9 mouse cellular contexts compared by ENCODE assay signal in genomic region chr4:150220584-150220983, GRCm38 (mm10). TPM values are rescaled to one million over a fixed set of nuclear protein-coding genes. Genes with fewer than 3 reads are reported as not detected.
DNase-seq lines count a peak whose midpoint lies in the region; ATAC-seq and TF ChIP-seq lines count a peak whose summit lies in the region.
"Had no signal": no experiment of that assay in that cellular context is flagged by ENCODE, and none has a peak within 500 bp of the region (broad histone marks: within the 10 kb centered on the region; RNA-seq: fewer than 3 reads in every experiment).

No protein-coding gene starts in this region.

- WGBS in embryonic facial prominence, embryonic 13.5 days = 14% methylated on average over 11 of the region's 11 CpGs
- WGBS in kidney, embryonic 16.5 days = 20% methylated on average over 11 of the region's 11 CpGs
- WGBS in lung, postnatal 0 days = 22% methylated on average over 11 of the region's 11 CpGs

- peak; percentile 72 for DNase-seq in lung, postnatal 0 days (ENCODE audit: low spot score)
- DNase-seq in T-cell, adult 2 months (ENCODE audit: low spot score) = no peak
- no peak for DNase-seq in layer of hippocampus, adult 8-10 months (ENCODE audit: low spot score in 2 of 2)
- no peak for DNase-seq in left cerebral cortex, postnatal 25 days (ENCODE audit: low spot score in 2 of 2)

- TF ChIP-seq CTCF in lung, postnatal 0 days (IDR thresholded peaks at IDR 0.05) = no peak

- H3K27me3 ChIP-seq in megakaryocyte, embryonic 14.5 days (replicated peaks) = peaks cover 10% of the 10 kb centered on the region
- H3K27me3 ChIP-seq in embryonic facial prominence, embryonic 13.5 days = peaks cover 3% of the 10 kb centered on the region; the same call in 1 of the 2 replicates
- H3K27me3 ChIP-seq in kidney, embryonic 16.5 days (ENCODE audit: insufficient read depth, low read length) = no peaks in the 10 kb centered on the region
- no peaks in the 10 kb centered on the region for H3K27me3 ChIP-seq in lung, postnatal 0 days (replicated peaks; ENCODE audit: insufficient read depth, low read length)

- peak overlapping the region; percentile 57 for H3K4me2 ChIP-seq in embryonic facial prominence, embryonic 13.5 days
- H3K4me2 ChIP-seq in kidney, embryonic 16.5 days (replicated peaks; ENCODE audit: low read depth, low read length) = peak overlapping the region; percentile 52
- H3K4me2 ChIP-seq in lung, postnatal 0 days (replicated peaks; ENCODE audit: low read depth, low read length) = peak overlapping the region; percentile 25; the same call in 1 of the 2 replicates

- no peak overlapping the region for H3K27ac ChIP-seq in embryonic facial prominence, embryonic 13.5 days
- H3K27ac ChIP-seq in kidney, embryonic 16.5 days (ENCODE audit: low read length) = no peak overlapping the region
- H3K27ac ChIP-seq in lung, postnatal 0 days (ENCODE audit: low read length) = no peak overlapping the region
- H3K27ac ChIP-seq: macrophage had no signal

- intact Hi-C loops in left cerebral cortex, postnatal 25 days (cut with DNase I) = no loop called here

- H3K4me1 ChIP-seq in megakaryocyte, embryonic 14.5 days = peaks cover 45% of the 10 kb centered on the region
- H3K4me1 ChIP-seq in embryonic facial prominence, embryonic 13.5 days = peaks cover 7% of the 10 kb centered on the region
- H3K4me1 ChIP-seq in kidney, embryonic 16.5 days (ENCODE audit: insufficient read depth, low read length) = peaks cover 8% of the 10 kb centered on the region; the same call in 1 of the 2 replicates
- no peaks in the 10 kb centered on the region for H3K4me1 ChIP-seq in lung, postnatal 0 days (ENCODE audit: insufficient read depth, low read depth, low read length)

- H3K9ac ChIP-seq in embryonic facial prominence, embryonic 13.5 days = peak overlapping the region; percentile 49; the same call in 1 of the 2 replicates
- H3K9ac ChIP-seq in kidney, embryonic 16.5 days (replicated peaks; ENCODE audit: low read length) = peak overlapping the region; percentile 28; the same call in 1 of the 2 replicates
- no peak overlapping the region for H3K9ac ChIP-seq in lung, postnatal 0 days (replicated peaks; ENCODE audit: low read depth)

- no peak for TF ChIP-seq EP300 in lung, postnatal 0 days (IDR thresholded peaks at IDR 0.05)

- H3K4me3 ChIP-seq in megakaryocyte, embryonic 14.5 days (replicated peaks) = peak overlapping the region; percentile 74
- H3K4me3 ChIP-seq in embryonic facial prominence, embryonic 13.5 days = peak overlapping the region; percentile 27
- peak overlapping the region; percentile 22 for H3K4me3 ChIP-seq in kidney, embryonic 16.5 days (ENCODE audit: low read length)
- no peak overlapping the region for H3K4me3 ChIP-seq in lung, postnatal 0 days (ENCODE audit: low read depth, low read length)

- ATAC-seq in megakaryocyte, adult 5-6 weeks (ENCODE audit: poor library complexity, severe bottlenecking) = no peak
- ATAC-seq in embryonic facial prominence, embryonic 13.5 days (ENCODE audit: insufficient number of reproducible peaks, insufficient read depth, low FRiP score, low TSS enrichment, low read depth) = no peak
- ATAC-seq in kidney, embryonic 16.5 days (ENCODE audit: low FRiP score, low TSS enrichment) = peak; percentile 72
- peak; percentile 78 for ATAC-seq in lung, postnatal 0 days

- no peaks in the 10 kb centered on the region for H3K36me3 ChIP-seq in megakaryocyte, embryonic 14.5 days (replicated peaks; ENCODE audit: low read length)
- H3K36me3 ChIP-seq in embryonic facial prominence, embryonic 13.5 days = no peaks in the 10 kb centered on the region
- no peaks in the 10 kb centered on the region for H3K36me3 ChIP-seq in kidney, embryonic 16.5 days (ENCODE audit: insufficient read depth, low read length)
- H3K36me3 ChIP-seq in lung, postnatal 0 days (ENCODE audit: insufficient read depth, low read length) = no peaks in the 10 kb centered on the region

- H3K9me3 ChIP-seq in megakaryocyte, embryonic 14.5 days = 0 out of 2 replicates have a peak, but pooled peaks cover 3% of the 10 kb centered on the region
- H3K9me3 ChIP-seq in embryonic facial prominence, embryonic 13.5 days = no peaks in the 10 kb centered on the region
- H3K9me3 ChIP-seq in kidney, embryonic 16.5 days (ENCODE audit: low read length) = no peaks in the 10 kb centered on the region
- no peaks in the 10 kb centered on the region for H3K9me3 ChIP-seq in lung, postnatal 0 days (ENCODE audit: low read length)

RNA-seq across cellular contexts. Expression of gene Eno1, which starts 15.9 kb away (rescaled TPM):
- polyA plus RNA-seq in megakaryocyte, embryonic 14.5 days (2012; ENCODE audit: insufficient read depth, low replicate concordance) = 2,192 and 2,220 TPM in 2 replicates
- total RNA-seq in megakaryocyte, adult 5-6 weeks (2015) = 382 and 422 TPM in 2 replicates
- total RNA-seq in megakaryocyte, adult 5-6 weeks (2017) = 352 and 362 TPM in 2 replicates
- polyA plus RNA-seq in embryonic facial prominence, embryonic 13.5 days (2015; fragmentation: Nextera tagmentation; extraction: Ambion mirVana) = 1,290 and 1,439 TPM in 2 replicates
- polyA plus RNA-seq in kidney, embryonic 16.5 days (2015; fragmentation: Nextera tagmentation; extraction: Ambion mirVana) = 1,990 and 2,045 TPM in 2 replicates
- 305 and 319 TPM in 2 replicates for polyA plus RNA-seq in lung, postnatal 0 days (2015; fragmentation: Nextera tagmentation; extraction: Ambion mirVana)
- total RNA-seq in layer of hippocampus, adult 8-10 months (2022) = 100 to 1,000 TPM; 419 to 457 (median 441) TPM
- 100 to 1,000 TPM; 424 to 432 TPM for total RNA-seq in left cerebral cortex, postnatal 25 days (2021)

RNA-seq across cellular contexts. Expression of gene Car6, which starts 19.5 kb away (rescaled TPM):
- not detected in 2 replicates for polyA plus RNA-seq in megakaryocyte, embryonic 14.5 days (2012; ENCODE audit: insufficient read depth, low replicate concordance)
- total RNA-seq in megakaryocyte, adult 5-6 weeks (2015) = 0.20 and 0.39 TPM in 2 replicates
- total RNA-seq in megakaryocyte, adult 5-6 weeks (2017) = not detected in 2 replicates
- polyA plus RNA-seq in embryonic facial prominence, embryonic 13.5 days (2015; fragmentation: Nextera tagmentation; extraction: Ambion mirVana) = 0.23 TPM in 1 of 2 replicates, not detected in the other
- 0.29 TPM in 1 of 2 replicates, not detected in the other for polyA plus RNA-seq in kidney, embryonic 16.5 days (2015; fragmentation: Nextera tagmentation; extraction: Ambion mirVana)
- 0.27 and 0.32 TPM in 2 replicates for polyA plus RNA-seq in lung, postnatal 0 days (2015; fragmentation: Nextera tagmentation; extraction: Ambion mirVana)
- under 1 TPM in 2 of 4 experiments, not detected in 2; 0.20 to 0.53 TPM for total RNA-seq in layer of hippocampus, adult 8-10 months (2022)
- total RNA-seq in left cerebral cortex, postnatal 25 days (2021) = not detected

Comparison
In these comparisons a context has a peak if more than half of its experiments do, and no peak if none do; other contexts are left out.
1. ATAC-seq: peak in kidney, embryonic 16.5 days (single experiment) and lung, postnatal 0 days (single experiment); none in megakaryocyte, adult 5-6 weeks (single experiment) and embryonic facial prominence, embryonic 13.5 days (single experiment).
2. Peak in every context shown above with its lines, with median percentiles within 50 percentile points of each other: H3K4me2 ChIP-seq.